In the genomic region with DNA sequence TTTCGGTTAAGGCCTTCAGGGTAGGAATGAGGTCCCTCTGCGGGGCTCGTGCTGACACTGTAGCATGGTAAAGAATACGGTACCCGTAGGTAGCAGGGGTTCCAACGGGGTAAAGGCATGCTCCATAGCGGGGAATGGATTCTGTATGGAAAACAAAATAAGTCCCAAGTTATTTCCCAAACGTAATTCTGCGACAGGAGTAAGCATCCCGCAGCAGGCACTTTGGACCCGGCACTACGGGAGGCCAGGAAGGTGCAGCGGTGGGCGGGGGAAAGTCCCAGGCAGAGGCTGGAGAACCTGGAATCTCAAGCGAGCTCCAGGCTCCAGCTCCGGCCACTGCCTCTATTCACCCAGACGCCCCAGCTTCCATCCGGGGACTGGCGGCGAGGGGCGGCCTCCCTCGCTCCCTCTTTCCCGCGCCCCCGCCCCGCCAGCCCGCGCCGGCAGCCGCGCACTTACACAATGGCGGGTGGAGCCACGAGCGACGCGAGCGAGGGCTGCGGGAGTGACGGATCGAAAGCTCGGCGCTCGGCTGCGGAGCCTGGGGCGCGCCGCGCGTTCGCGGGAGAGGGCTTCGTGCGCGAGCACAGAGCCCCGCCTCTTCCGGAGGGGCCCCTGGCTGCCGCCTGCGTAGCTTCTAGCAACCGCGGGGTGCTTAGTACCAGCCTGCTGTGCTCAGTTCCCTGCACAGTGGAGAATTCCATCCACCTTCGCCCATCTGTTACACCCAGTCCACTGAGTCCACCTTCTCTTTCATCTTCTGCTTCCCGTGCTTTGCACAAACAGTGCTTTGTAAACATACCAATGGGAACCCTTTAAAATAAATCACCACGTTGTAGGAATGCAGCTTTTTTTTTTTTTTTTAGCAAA, we compare ENCODE assay signal across 7 mouse cellular contexts. TPM values are rescaled to one million over a fixed set of nuclear protein-coding genes. Genes with fewer than 3 reads are reported as not detected.
DNase-seq lines count a peak whose midpoint lies in the region; ATAC-seq lines count a peak whose summit lies in the region.

A gene (minus strand): TSS at position 602 of the 870 bp plus-strand sequence.

- peak within 1 kb of the TSS; percentile 56 for H3K4me3 ChIP-seq in embryonic facial prominence, embryonic 11.5 days (ENCODE audit: low read depth, low read length)
- H3K4me3 ChIP-seq in limb, embryonic 10.5 days, result peak within 1 kb of the TSS; percentile 64
- H3K4me3 ChIP-seq in midbrain, embryonic 13.5 days (replicated peaks), result peak within 1 kb of the TSS; percentile 59

- H3K27me3 ChIP-seq in embryonic facial prominence, embryonic 11.5 days (ENCODE audit: control insufficient read depth, insufficient read depth, low read length), result no peaks in the 10 kb centered on the region
- H3K27me3 ChIP-seq in limb, embryonic 10.5 days (ENCODE audit: low read depth, poor library complexity, severe bottlenecking), result no peaks in the 10 kb centered on the region
- no peaks in the 10 kb centered on the region for H3K27me3 ChIP-seq in midbrain, embryonic 13.5 days

- H3K36me3 ChIP-seq in embryonic facial prominence, embryonic 11.5 days (replicated peaks; ENCODE audit: control insufficient read depth, insufficient read depth, low read depth, low read length), result no peaks in the 10 kb centered on the region
- H3K36me3 ChIP-seq in limb, embryonic 10.5 days, result no peaks in the 10 kb centered on the region
- no peaks in the 10 kb centered on the region for H3K36me3 ChIP-seq in midbrain, embryonic 13.5 days

- under 1% methylated on average over 57 of the region's 63 CpGs for WGBS in embryonic facial prominence, embryonic 11.5 days
- WGBS in limb, embryonic 10.5 days, result under 1% methylated on average over 60 of the region's 63 CpGs
- under 1% methylated on average over 63 of the region's 63 CpGs for WGBS in midbrain, embryonic 13.5 days

- peak within 1 kb of the TSS; percentile 63 for H3K4me2 ChIP-seq in embryonic facial prominence, embryonic 11.5 days (ENCODE audit: low read depth, low read length)
- peak within 1 kb of the TSS; percentile 67 for H3K4me2 ChIP-seq in midbrain, embryonic 13.5 days (replicated peaks)

- DNase-seq in adrenal gland, postnatal 14 days, result peak; percentile 97
- peak; percentile 97 for DNase-seq in embryonic facial prominence, embryonic 11.5 days (ENCODE audit: low spot score)
- peak; percentile 89 for DNase-seq in kidney, adult 11 months
- DNase-seq in limb, embryonic 10.5 days (ENCODE audit: low spot score), result peak; percentile 95
- peak; percentile 87 for DNase-seq in spleen, adult 12 weeks (ENCODE audit: low spot score)

- peak within 1 kb of the TSS; percentile 90 for H3K27ac ChIP-seq in embryonic facial prominence, embryonic 11.5 days (replicated peaks; ENCODE audit: low read depth, low read length)
- H3K27ac ChIP-seq in limb, embryonic 10.5 days, result peak within 1 kb of the TSS; percentile 93
- peak within 1 kb of the TSS; percentile 95 for H3K27ac ChIP-seq in midbrain, embryonic 13.5 days

- peak within 1 kb of the TSS; percentile 82 for H3K9ac ChIP-seq in embryonic facial prominence, embryonic 11.5 days (replicated peaks; ENCODE audit: low read length)
- peak within 1 kb of the TSS; percentile 83 for H3K9ac ChIP-seq in midbrain, embryonic 13.5 days (replicated peaks)

- no peaks in the 10 kb centered on the region for H3K9me3 ChIP-seq in embryonic facial prominence, embryonic 11.5 days (replicated peaks; ENCODE audit: control insufficient read depth, low read length)
- no peaks in the 10 kb centered on the region for H3K9me3 ChIP-seq in limb, embryonic 10.5 days (replicated peaks)
- no peaks in the 10 kb centered on the region for H3K9me3 ChIP-seq in midbrain, embryonic 13.5 days

- H3K4me1 ChIP-seq in embryonic facial prominence, embryonic 11.5 days (ENCODE audit: control insufficient read depth, insufficient read depth, low read length), result no peaks in the 10 kb centered on the region
- H3K4me1 ChIP-seq in limb, embryonic 10.5 days, result peaks cover 7% of the 10 kb centered on the region; the same call in 1 of the 2 replicates
- H3K4me1 ChIP-seq in midbrain, embryonic 13.5 days (replicated peaks), result peaks cover 7% of the 10 kb centered on the region

- peak; percentile 99 for ATAC-seq in embryonic facial prominence, embryonic 11.5 days (replicated peaks; ENCODE audit: insufficient number of reproducible peaks, low FRiP score, low TSS enrichment, low read depth)
- peak; percentile 97 for ATAC-seq in granulocyte monocyte progenitor cell, adult 5-6 weeks (replicated peaks; ENCODE audit: poor library complexity, severe bottlenecking)
- ATAC-seq in midbrain, embryonic 13.5 days, result peak; percentile 99

RNA-seq across cellular contexts. Expression of the gene that starts here (rescaled TPM):
- total RNA-seq in adrenal gland, postnatal 14 days (2021), result 11.1 and 11.8 TPM in 2 replicates
- 8.0 and 8.6 TPM in 2 replicates for polyA plus RNA-seq in embryonic facial prominence, embryonic 11.5 days (2014; fragmentation: Nextera tagmentation; extraction: Ambion mirVana)
- total RNA-seq in granulocyte monocyte progenitor cell, adult 5-6 weeks (2014; fragmentation: Nextera tagmentation), result 2.8 and 3.0 TPM in 2 replicates
- 3.9 and 4.0 TPM in 2 replicates for total RNA-seq in granulocyte monocyte progenitor cell, adult 5-6 weeks (2017)
- 6.7 and 7.9 TPM in 2 replicates for polyA plus RNA-seq in limb, embryonic 10.5 days (2016; fragmentation: Nextera tagmentation; extraction: Ambion mirVana)
- polyA plus RNA-seq in midbrain, embryonic 13.5 days (2015; fragmentation: Nextera tagmentation; extraction: Ambion mirVana), result 5.3 and 5.8 TPM in 2 replicates

Comparison
In these comparisons a context has a peak if more than half of its experiments do, and no peak if none do; other contexts are left out.
1. Peak in every context shown above with its lines: DNase-seq, ATAC-seq, H3K4me3 ChIP-seq and H3K27ac ChIP-seq.